Mouse (Mus musculus) left cerebral cortex, adult 18-20 months (tissue): ENCODE results near the gene Ube2g2. TPM values are rescaled to one million over a fixed set of nuclear protein-coding genes. Genes with fewer than 3 reads are reported as not detected.

Source experiments
- DNase-seq, 2 experiments: peaks; one replicate each; pipeline ENCODE4 v3.0.0; 2021 to 2022; ENCODE audit warnings: low spot score in 2 of 2, mixed read lengths in 1 of 2
- total RNA-seq, 2 experiments: library from RNA; stranded (reverse); gene quantifications; 2 replicates each; pipeline ENCODE4 v1.2.3; 2021

Gene Ube2g2
- total RNA-seq, 2 experiments from 2014 or later = 46.1 to 53.8 TPM

GRCm38 (mm10) chr10:77605908-77606826 is 15.9 kb upstream of the Ube2g2 start, which contains the start of the genes Sumo3 and Gm49325:
Gene Sumo3, plus strand, starts transcription at chr10:77606097.
Gene Gm49325, plus strand, starts transcription at chr10:77606197.
- peak; percentile 92 to 93 for DNase-seq

GRCm38 (mm10) chr10:77606855-77607254 is 15.2 kb upstream of the Ube2g2 start:
- DNase-seq = no peak

GRCm38 (mm10) chr10:77607441-77607840 is 14.6 kb upstream of the Ube2g2 start:
- no peak for DNase-seq

GRCm38 (mm10) chr10:77608589-77608988 is 13.5 kb upstream of the Ube2g2 start:
- DNase-seq = no peak

GRCm38 (mm10) chr10:77610221-77610961 is 11.7 kb upstream of the Ube2g2 start:
- no peak for DNase-seq

GRCm38 (mm10) chr10:77613409-77613808 is 8.7 kb upstream of the Ube2g2 start:
- DNase-seq = no peak

GRCm38 (mm10) chr10:77615647-77616046 is 6.4 kb upstream of the Ube2g2 start:
- no peak for DNase-seq

- DNase-seq = no peak
Measured at GRCm38 (mm10) chr10:77616166-77616565, 5.9 kb upstream of the Ube2g2 start.

GRCm38 (mm10) chr10:77616926-77617325 is 5.1 kb upstream of the Ube2g2 start:
- DNase-seq = no peak

GRCm38 (mm10) chr10:77621546-77621945 is 529 bp upstream of the Ube2g2 start:
- no peak for DNase-seq

- no peak for DNase-seq
Measured at GRCm38 (mm10) chr10:77623069-77623492, 1.0 kb downstream of the Ube2g2 start.

- DNase-seq = no peak
Measured at GRCm38 (mm10) chr10:77623639-77624400, 1.7 kb downstream of the Ube2g2 start.

- peak; percentile 52 to 68 for DNase-seq
Measured at GRCm38 (mm10) chr10:77624570-77624995, 2.5 kb downstream of the Ube2g2 start.

GRCm38 (mm10) chr10:77626036-77626435 is 4.0 kb downstream of the Ube2g2 start:
- no peak for DNase-seq

- DNase-seq = no peak
Measured at GRCm38 (mm10) chr10:77626591-77626990, 4.5 kb downstream of the Ube2g2 start.

GRCm38 (mm10) chr10:77627497-77627896 is 5.4 kb downstream of the Ube2g2 start:
- DNase-seq = peak; percentile 78 to 87

- DNase-seq = no peak
Measured at GRCm38 (mm10) chr10:77629163-77629562, 7.1 kb downstream of the Ube2g2 start.

GRCm38 (mm10) chr10:77629970-77630369 is 7.9 kb downstream of the Ube2g2 start:
- DNase-seq = no peak

- DNase-seq = no peak
Measured at GRCm38 (mm10) chr10:77634016-77634415, 11.9 kb downstream of the Ube2g2 start.

- no peak for DNase-seq
Measured at GRCm38 (mm10) chr10:77634452-77635231, 12.6 kb downstream of the Ube2g2 start.
